9 mouse cellular contexts compared by ENCODE assay signal in genomic region chr12:79880751-79881261, GRCm38 (mm10).
A peak's percentile ranks its signal among the peaks of the same experiment; 100 is the strongest.
DNase-seq lines count a peak whose midpoint lies in the region; ATAC-seq lines count a peak whose summit lies in the region.
"Had no signal": no experiment of that assay in that cellular context is flagged by ENCODE, and none has a peak within 500 bp of the region (broad histone marks: within the 10 kb centered on the region; RNA-seq: fewer than 3 reads in every experiment).

No protein-coding gene starts in this region.

- peak overlapping the region; percentile 88 for H3K27ac ChIP-seq in midbrain, embryonic 12.5 days (replicated peaks)
- H3K27ac ChIP-seq in midbrain, embryonic 13.5 days, result no peak overlapping the region; the same call in none of the 2 replicates
- peak overlapping the region; percentile 92 for H3K27ac ChIP-seq in limb, embryonic 12.5 days
- peak overlapping the region; percentile 70 for H3K27ac ChIP-seq in stomach, embryonic 15.5 days

- peaks cover 34% of the 10 kb centered on the region for H3K4me1 ChIP-seq in midbrain, embryonic 12.5 days
- peaks cover 20% of the 10 kb centered on the region for H3K4me1 ChIP-seq in midbrain, embryonic 13.5 days (replicated peaks)
- peaks cover 48% of the 10 kb centered on the region for H3K4me1 ChIP-seq in limb, embryonic 12.5 days (replicated peaks)
- peaks cover 13% of the 10 kb centered on the region for H3K4me1 ChIP-seq in stomach, embryonic 15.5 days

- H3K9ac ChIP-seq in midbrain, embryonic 12.5 days (replicated peaks), result no peak overlapping the region
- H3K9ac ChIP-seq in midbrain, embryonic 13.5 days (replicated peaks), result no peak overlapping the region
- no peak overlapping the region for H3K9ac ChIP-seq in limb, embryonic 12.5 days (replicated peaks)
- H3K9ac ChIP-seq in stomach, embryonic 15.5 days, result no peak overlapping the region

- H3K36me3 ChIP-seq in midbrain, embryonic 12.5 days, result no peaks in the 10 kb centered on the region
- no peaks in the 10 kb centered on the region for H3K36me3 ChIP-seq in midbrain, embryonic 13.5 days
- H3K36me3 ChIP-seq in limb, embryonic 12.5 days, result no peaks in the 10 kb centered on the region
- H3K36me3 ChIP-seq in stomach, embryonic 15.5 days, result no peaks in the 10 kb centered on the region

- WGBS in midbrain, embryonic 12.5 days, result 74% methylated on average over 18 of the region's 18 CpGs
- 78% methylated on average over 18 of the region's 18 CpGs for WGBS in midbrain, embryonic 13.5 days
- WGBS in limb, embryonic 12.5 days, result 47% methylated on average over 18 of the region's 18 CpGs
- 40% methylated on average over 18 of the region's 18 CpGs for WGBS in stomach, embryonic 15.5 days

- ATAC-seq in midbrain, embryonic 12.5 days (ENCODE audit: low FRiP score, low read depth), result no peak
- no peak for ATAC-seq in midbrain, embryonic 13.5 days
- peak; percentile 46; the same call in 1 of the 2 replicates for ATAC-seq in granulocyte monocyte progenitor cell, adult 5-6 weeks (replicated peaks; ENCODE audit: poor library complexity, severe bottlenecking)
- ATAC-seq in limb, embryonic 12.5 days (ENCODE audit: insufficient number of reproducible peaks, insufficient read depth, low FRiP score, low TSS enrichment, low read depth), result no peak
- ATAC-seq in stomach, embryonic 15.5 days (ENCODE audit: insufficient read depth, low FRiP score, low read depth), result no peak
- ATAC-seq in erythroid progenitor cell, adult 5-6 weeks (replicated peaks; ENCODE audit: low FRiP score, poor library complexity, severe bottlenecking), result no peak

- no peak overlapping the region for H3K4me3 ChIP-seq in midbrain, embryonic 12.5 days
- no peak overlapping the region for H3K4me3 ChIP-seq in midbrain, embryonic 13.5 days (replicated peaks)
- no peak overlapping the region for H3K4me3 ChIP-seq in limb, embryonic 12.5 days (replicated peaks)
- no peak overlapping the region for H3K4me3 ChIP-seq in stomach, embryonic 15.5 days (replicated peaks)

- no peak for DNase-seq in yolk sac, embryonic 10.5 days (ENCODE audit: low spot score)
- no peak for DNase-seq in adipocyte (ENCODE audit: low spot score)
- DNase-seq: left cerebral cortex, postnatal 4 days had no signal

- no peak overlapping the region for H3K4me2 ChIP-seq in midbrain, embryonic 12.5 days (replicated peaks)
- H3K4me2 ChIP-seq in midbrain, embryonic 13.5 days (replicated peaks), result no peak overlapping the region
- H3K4me2 ChIP-seq in limb, embryonic 12.5 days, result no peak overlapping the region
- H3K4me2 ChIP-seq in stomach, embryonic 15.5 days, result no peak overlapping the region

- no peaks in the 10 kb centered on the region for H3K9me3 ChIP-seq in midbrain, embryonic 12.5 days
- H3K9me3 ChIP-seq in midbrain, embryonic 13.5 days, result no peaks in the 10 kb centered on the region
- H3K9me3 ChIP-seq in limb, embryonic 12.5 days, result peaks cover 2% of the 10 kb centered on the region; the same call in 1 of the 2 replicates
- no peaks in the 10 kb centered on the region for H3K9me3 ChIP-seq in stomach, embryonic 15.5 days

- no peaks in the 10 kb centered on the region for H3K27me3 ChIP-seq in midbrain, embryonic 12.5 days
- H3K27me3 ChIP-seq in midbrain, embryonic 13.5 days, result no peaks in the 10 kb centered on the region
- H3K27me3 ChIP-seq in limb, embryonic 12.5 days, result no peaks in the 10 kb centered on the region
- no peaks in the 10 kb centered on the region for H3K27me3 ChIP-seq in stomach, embryonic 15.5 days (replicated peaks)
